31 mouse cellular contexts compared by ENCODE assay signal in genomic region chr3:133518801-133519200, GRCm38 (mm10). TPM values are rescaled to one million over a fixed set of nuclear protein-coding genes. Genes with fewer than 3 reads are reported as not detected.
A peak's percentile ranks its signal among the peaks of the same experiment; 100 is the strongest.
DNase-seq lines count a peak whose midpoint lies in the region; ATAC-seq and TF ChIP-seq lines count a peak whose summit lies in the region.
"Had no signal": no experiment of that assay in that cellular context is flagged by ENCODE, and none has a peak within 500 bp of the region (broad histone marks: within the 10 kb centered on the region; RNA-seq: fewer than 3 reads in every experiment).

No protein-coding gene starts in this region.

- peaks cover 12 to 27% of the 10 kb centered on the region in 2 experiments; a peak in 3 of 4 replicates for H3K4me1 ChIP-seq in ES-E14 (ENCODE audit: control insufficient read depth in 2 of 2, insufficient read depth in 2 of 2, low read length in 2 of 2, poor library complexity in 1 of 2)
- H3K4me1 ChIP-seq: forebrain, embryonic 12.5 days; intestine, embryonic 15.5 days; midbrain, embryonic 12.5 days; neural tube, embryonic 12.5 days; stomach, embryonic 15.5 days had no signal

- peak overlapping the region; percentile 97 for H3K27ac ChIP-seq in ES-E14 (ENCODE audit: insufficient read depth, low read depth, low read length, poor library complexity, severe bottlenecking)
- H3K27ac ChIP-seq: embryonic facial prominence, embryonic 15.5 days; forebrain, embryonic 12.5 days; heart, adult 2 months; heart, embryonic 13.5 days; intestine, embryonic 15.5 days; left cerebral cortex, adult 2 months; limb, embryonic 13.5 days; lung, embryonic 15.5 days; midbrain, embryonic 12.5 days; neural tube, embryonic 12.5 days; stomach, embryonic 15.5 days had no signal

- peaks cover 5% of the 10 kb centered on the region; the same call in 1 of the 2 replicates for H3K36me3 ChIP-seq in ES-E14 (ENCODE audit: control insufficient read depth, insufficient read depth, low read length, poor library complexity, severe bottlenecking)
- H3K36me3 ChIP-seq: stomach, embryonic 15.5 days had no signal

- in situ Hi-C loops in ES-E14 (cut with MboI; ENCODE audit: low sequenced_read_pairs in 2 of 2, unreplicated experiment in 2 of 2): no loop called here

- no peak overlapping the region for H3K9ac ChIP-seq in ES-E14 (ENCODE audit: insufficient read depth, low read depth, low read length, poor library complexity, severe bottlenecking)
- H3K9ac ChIP-seq: embryonic facial prominence, embryonic 15.5 days; forebrain, embryonic 12.5 days; heart, embryonic 13.5 days; intestine, embryonic 15.5 days; limb, embryonic 13.5 days; lung, embryonic 15.5 days; midbrain, embryonic 12.5 days; neural tube, embryonic 12.5 days; stomach, embryonic 15.5 days had no signal

- DNase-seq in heart, adult 11 months: peak; percentile 66
- DNase-seq in heart, adult 8-10 months (ENCODE audit: low spot score): no peak
- DNase-seq in ES-E14 (ENCODE audit: low read depth, low spot score): no peak
- no peak for DNase-seq in retina, embryonic 14.5 days (ENCODE audit: low spot score)
- no peak for DNase-seq in kidney, adult 8-10 months
- DNase-seq in kidney, postnatal 36 days: no peak
- DNase-seq: adrenal gland, postnatal 10 days; cerebellum, adult 11-12 months; cerebellum, postnatal 10 days; gastrocnemius, postnatal 25 days; heart, adult 2 months; heart, postnatal 10 days; kidney, adult 9 months; kidney, postnatal 10 days; right cerebral cortex, postnatal 4 days; thymus, postnatal 25 days had no signal

- peak; percentile 55 for ATAC-seq in common myeloid progenitor, adult 5-6 weeks (replicated peaks; ENCODE audit: low read depth, poor library complexity, severe bottlenecking)
- ATAC-seq in megakaryocyte progenitor cell, adult 5-6 weeks (replicated peaks; ENCODE audit: poor library complexity): peak; percentile 57
- ATAC-seq: hindbrain, embryonic 16.5 days; intestine, embryonic 15.5 days had no signal

- no peaks in the 10 kb centered on the region for H3K9me3 ChIP-seq in ES-E14 (ENCODE audit: control insufficient read depth, insufficient read depth, low read depth, low read length)
- H3K9me3 ChIP-seq: embryonic facial prominence, embryonic 15.5 days; forebrain, embryonic 12.5 days; heart, embryonic 13.5 days; intestine, embryonic 15.5 days; limb, embryonic 13.5 days; lung, embryonic 15.5 days; megakaryocyte, embryonic 14.5 days; midbrain, embryonic 12.5 days; neural tube, embryonic 12.5 days; stomach, embryonic 15.5 days had no signal

- H3K4me3 ChIP-seq in ES-E14 (ENCODE audit: insufficient read depth in 1 of 2, low read depth in 1 of 2, low read length in 2 of 2, poor library complexity in 1 of 2, severe bottlenecking in 1 of 2): peak overlapping the region in 1 of 2 experiments; percentile 76; a peak in 1 of 4 replicates
- H3K4me3 ChIP-seq: embryonic facial prominence, embryonic 15.5 days; forebrain, embryonic 12.5 days; heart, adult 2 months; heart, embryonic 13.5 days; intestine, embryonic 15.5 days; left cerebral cortex, adult 2 months; limb, embryonic 13.5 days; lung, embryonic 15.5 days; megakaryocyte, embryonic 14.5 days; midbrain, embryonic 12.5 days; myocyte; neural tube, embryonic 12.5 days; stomach, embryonic 15.5 days had no signal

TF ChIP-seq in ES-E14, 5 proteins besides CTCF, POLR2A, EP300 and RAD21:
- TF ChIP-seq MAFK (IDR thresholded peaks at IDR 0.05; ENCODE audit: insufficient read depth, low read depth, low read length) (no peak), ZNF384 (IDR thresholded peaks at IDR 0.05; ENCODE audit: low read depth, low read length) (no peak), HCFC1 (IDR thresholded peaks at IDR 0.05; ENCODE audit: borderline replicate concordance, insufficient read depth, low read length) (no peak)

RNA-seq across cellular contexts. Expression of gene Tet2, which starts 26.1 kb away (rescaled TPM):
- 10 to 100 TPM; 13.4 to 17.6 (median 14.7) TPM for total RNA-seq in heart, adult 8-10 months (2022)
- total RNA-seq in ES-E14 (2012; rRNA removed): 86.9 and 106 TPM in 2 replicates
- total RNA-seq in common myeloid progenitor, adult 5-6 weeks (2017): 42.6 and 51.5 TPM in 2 replicates
- total RNA-seq in megakaryocyte progenitor cell, adult 5-6 weeks (2015): 52.2 and 65.9 TPM in 2 replicates
- total RNA-seq in megakaryocyte progenitor cell, adult 5-6 weeks (2017): 42.4 and 55.8 TPM in 2 replicates
